Mouse (Mus musculus): ENCODE results near the gene Gcnt7.

DNA sequence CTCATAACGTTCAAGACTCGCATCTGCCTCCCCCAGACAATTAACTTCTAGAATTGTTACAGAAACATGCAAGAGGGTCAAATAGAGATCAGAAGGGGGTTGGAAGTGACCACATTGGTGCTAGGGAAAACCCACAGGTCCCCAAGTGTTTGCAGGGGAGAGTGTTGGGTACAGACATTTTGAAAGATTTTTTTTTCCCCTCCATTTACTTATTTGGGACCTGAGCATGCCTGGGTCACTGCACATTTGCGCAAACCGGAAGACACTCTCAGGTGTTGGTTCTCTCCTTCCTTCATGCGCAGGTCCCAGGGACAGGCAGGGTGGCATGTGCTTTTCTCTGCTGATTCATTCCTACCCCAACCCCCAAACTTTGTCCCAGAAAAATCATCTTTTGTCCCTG lies 41.5 kb downstream of the Gcnt7 start:
- TF ChIP-seq EP300 (IDR thresholded peaks at IDR 0.05; ENCODE audit: low read depth) (no peak), CTCF (IDR thresholded peaks at IDR 0.05; ENCODE audit: low read depth) (no peak)
